Mouse (Mus musculus) thymus, adult 2 months (tissue): ENCODE measurements around the gene Hdac8.

ENCODE experiments used
- CTCF ChIP-seq: fragments of 200-500 bp; IDR thresholded peaks from 2 replicates; pipeline ENCODE4 v1.5.1; 2012; ENCODE audit warnings: mild to moderate bottlenecking, control low read depth, low read length, moderate library complexity, borderline replicate concordance; ENCODE audit not compliant: control insufficient read depth, poor library complexity, insufficient read depth; ENCODE audit errors: extremely low read depth
- POLR2A ChIP-seq: fragments of 200-500 bp; IDR thresholded peaks from 2 replicates; pipeline ENCODE4 v1.6.1; 2012; ENCODE audit warnings: mild to moderate bottlenecking, low read length, control low read depth, moderate library complexity; ENCODE audit not compliant: control insufficient read depth, poor library complexity, insufficient read depth; ENCODE audit errors: extremely low read depth

GRCm38 (mm10) chrX:102478481-102478880 is 26.7 kb downstream of the Hdac8 start:
- no peak for TF ChIP-seq CTCF
- no peak for TF ChIP-seq POLR2A
